Mouse (Mus musculus) left cerebral cortex, postnatal 10 days (tissue): ENCODE measurements around the gene Rnf149. TPM values are rescaled to one million over a fixed set of nuclear protein-coding genes. Genes with fewer than 3 reads are reported as not detected.

Experiments
- DNase-seq, 2 experiments: peaks; one replicate each; pipeline ENCODE4 v3.0.0; 2021 to 2022; ENCODE audit warnings: low spot score in 2 of 2, mixed read lengths in 1 of 2; ENCODE audit errors: extremely low spot score in 1 of 2
- intact Hi-C: fragments of 180-260 bp; cut with DNase I; formaldehyde crosslinking; loops from one replicate; pipeline ENCODE4 v1.15.1; 2025
- total RNA-seq, 2 experiments: library from RNA; stranded (reverse); gene quantifications; 2 replicates each; pipeline ENCODE4 v1.2.3; 2021

Gene Rnf149
- total RNA-seq, 2 experiments from 2014 or later, result 21.4 to 25.9 TPM

DNA sequence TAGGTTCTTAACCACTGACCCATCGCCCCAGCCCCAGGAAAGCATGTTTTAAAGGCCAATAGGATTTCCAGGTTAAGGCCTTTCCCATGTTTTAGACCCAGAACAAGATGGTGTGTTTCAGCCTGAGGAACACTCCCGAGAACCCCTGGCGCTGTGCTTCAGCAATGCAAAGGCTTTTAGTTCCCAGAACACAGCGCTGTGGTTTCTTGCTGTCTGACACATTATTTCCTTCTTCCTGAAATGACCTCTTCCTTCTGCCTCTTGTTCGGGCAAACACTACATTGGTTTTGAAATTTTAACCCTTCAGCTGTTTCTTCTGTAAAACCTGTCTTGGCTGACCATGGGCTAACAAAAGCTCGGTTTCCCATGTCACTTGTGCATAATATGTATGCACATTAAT lies 1.9 kb upstream of the Rnf149 start:
- DNase-seq, result no peak
- intact Hi-C loops, result loop anchor here (10.0 kb wide), 1 partner anchor 76 kb away; the partner anchor contains the start of gene Creg2

DNA sequence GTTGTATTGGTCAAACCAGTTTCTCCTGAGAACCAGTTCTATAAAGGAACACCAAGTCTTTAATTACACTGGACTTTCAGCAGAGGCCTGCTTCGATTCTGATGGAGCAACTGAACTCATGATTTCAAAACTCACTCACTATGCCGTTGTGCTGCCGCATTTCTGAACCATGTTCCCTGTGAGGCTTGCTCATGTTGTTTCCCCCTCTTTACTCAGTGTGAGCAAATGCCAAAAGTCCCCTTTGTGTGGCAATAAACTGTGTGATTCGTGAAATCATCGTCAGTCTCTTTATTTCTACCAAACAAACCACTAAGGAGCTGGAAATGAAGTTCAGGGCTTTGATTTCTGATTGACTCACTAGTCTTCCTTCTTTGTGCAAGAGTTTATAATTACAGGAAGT lies 1.2 kb upstream of the Rnf149 start:
- DNase-seq, result no peak
- intact Hi-C loops, result loop anchor here (10.0 kb wide), 1 partner anchor 76 kb away; the partner anchor contains the start of gene Creg2

DNA sequence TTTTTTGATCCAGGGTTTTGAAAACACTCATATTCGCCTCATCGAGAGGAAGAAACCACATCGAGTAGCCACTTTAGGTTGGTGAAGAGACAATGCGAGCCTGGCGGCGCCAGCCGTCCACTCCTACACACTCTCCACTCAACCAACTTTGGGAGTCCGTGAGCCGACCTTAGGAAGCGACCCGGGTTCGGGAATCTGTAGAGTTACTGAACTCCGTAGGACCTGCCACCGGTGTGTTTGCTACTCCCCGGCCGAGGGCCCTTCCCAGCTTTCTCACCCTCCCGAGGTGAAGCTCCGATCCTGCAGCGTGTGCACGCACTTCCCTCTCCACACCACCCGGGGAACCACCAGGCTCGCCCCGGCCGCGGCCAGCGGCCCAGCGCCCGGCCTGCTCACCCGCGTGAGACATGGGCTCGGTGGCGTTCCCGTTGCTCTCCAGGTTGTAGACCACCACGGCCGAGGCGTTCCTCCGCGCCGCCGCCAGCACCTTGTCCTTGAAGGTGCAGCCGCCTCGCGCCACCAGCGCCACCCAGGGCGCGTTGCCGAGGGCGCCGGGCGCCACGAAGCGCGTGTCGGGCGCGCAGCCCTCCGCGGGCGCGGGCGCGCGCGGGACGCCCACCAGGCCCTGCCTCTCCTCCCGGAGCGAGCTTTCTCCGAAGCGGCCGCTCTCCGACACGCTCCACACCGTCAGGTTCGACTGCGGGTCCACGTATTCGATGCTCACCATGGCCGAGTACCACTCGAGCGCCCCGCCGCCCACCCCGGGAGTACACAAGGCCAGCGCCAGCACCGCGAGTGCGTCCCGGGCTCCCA lies 568 bp downstream of the Rnf149 start:
- intact Hi-C loops, result loop anchor here (10.0 kb wide), 1 partner anchor 78 kb away; the partner anchor contains the start of gene Creg2
- peak in 1 of 2 experiments; percentile 75 for DNase-seq

- intact Hi-C loops, result loop anchor here (10.0 kb wide), 1 partner anchor 79 kb away; the partner anchor contains the start of gene Creg2
- no peak for DNase-seq
Observed at GRCm38 (mm10) chr1:39575778-39576375, 1.3 kb downstream of the Rnf149 start.

- no peak for DNase-seq
- intact Hi-C loops, result loop anchor here (10.0 kb wide), 1 partner anchor 81 kb away; the partner anchor contains the start of gene Creg2
Observed at GRCm38 (mm10) chr1:39573890-39574289, 3.3 kb downstream of the Rnf149 start.

- DNase-seq, result no peak
- intact Hi-C loops, result loop anchor here (10.0 kb wide), 1 partner anchor 83 kb away; the partner anchor contains the start of gene Creg2
Observed at GRCm38 (mm10) chr1:39571653-39572052, 5.6 kb downstream of the Rnf149 start.

- DNase-seq, result no peak
- intact Hi-C loops, result no loop called here
Observed at GRCm38 (mm10) chr1:39568079-39568478, 9.1 kb downstream of the Rnf149 start.

GRCm38 (mm10) chr1:39564603-39565002 lies 12.6 kb downstream of the Rnf149 start:
- no peak for DNase-seq
- intact Hi-C loops, result no loop called here

GRCm38 (mm10) chr1:39563161-39563560 lies 14.0 kb downstream of the Rnf149 start:
- no peak for DNase-seq

GRCm38 (mm10) chr1:39561920-39562319 lies 15.3 kb downstream of the Rnf149 start:
- no peak for DNase-seq
- intact Hi-C loops, result no loop called here

More at GRCm38 (mm10) chr1:39563161-39563560, 14.0 kb downstream of the Rnf149 start:
- intact Hi-C loops, result no loop called here

DNA sequence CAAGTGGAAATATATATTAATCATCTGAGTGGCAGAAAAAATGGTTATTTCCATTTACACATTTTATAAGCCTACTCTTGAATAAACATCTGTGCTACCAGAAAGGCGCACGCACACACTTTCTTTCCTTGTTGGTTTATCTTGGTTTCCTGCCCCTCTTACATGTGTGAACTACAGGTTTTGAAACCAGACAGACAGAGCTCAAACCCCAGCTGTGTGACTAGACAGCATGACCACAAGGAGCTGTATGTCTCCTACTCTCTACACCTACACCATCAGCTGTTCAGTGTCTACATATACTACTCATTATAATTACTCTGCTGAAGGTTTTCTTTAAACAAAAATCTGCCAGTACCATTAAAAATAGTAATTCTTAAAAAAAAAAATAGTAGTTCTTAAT lies 18.2 kb downstream of the Rnf149 start:
- DNase-seq, result no peak
- intact Hi-C loops, result no loop called here

DNA sequence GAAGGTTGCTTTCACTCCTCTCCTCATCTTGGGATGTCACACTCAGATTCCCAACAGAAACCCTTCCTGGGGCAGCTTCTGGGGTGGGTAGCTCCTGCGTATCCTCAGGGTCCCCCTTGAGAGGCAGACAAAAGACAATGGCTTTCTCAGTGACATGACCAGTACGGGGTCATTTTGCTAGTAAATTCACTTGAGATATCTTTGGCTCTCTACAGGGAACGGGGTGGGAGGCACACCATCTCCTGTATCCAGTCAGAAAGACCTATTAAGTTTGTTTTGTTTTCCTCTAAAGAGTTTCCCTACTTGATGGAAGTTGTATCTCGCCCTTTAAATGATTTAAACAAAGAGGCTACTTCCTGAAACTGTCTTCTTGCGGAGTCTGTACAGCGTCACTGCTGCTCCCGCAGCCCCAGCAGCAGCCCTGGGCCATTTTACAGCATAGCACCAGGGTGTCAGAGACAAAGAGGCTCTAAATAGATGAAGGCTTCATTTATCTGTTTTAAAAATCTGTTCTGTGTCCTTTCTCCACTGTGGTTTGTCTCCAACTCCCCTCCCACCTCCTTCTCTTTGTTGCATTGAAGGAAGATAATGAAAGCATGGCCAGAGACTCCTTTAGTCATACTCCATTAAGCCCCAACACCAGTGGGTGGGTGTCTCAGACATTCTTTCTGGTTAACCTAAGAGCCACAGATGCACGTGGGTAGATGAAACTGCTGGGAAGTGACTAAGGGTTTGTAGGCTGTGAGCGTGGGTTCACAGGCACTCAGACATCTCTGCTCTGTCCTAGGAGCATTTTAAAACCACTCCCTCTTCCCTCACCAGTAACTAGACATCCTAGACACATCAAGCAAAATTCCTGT lies 21.4 kb downstream of the Rnf149 start:
- intact Hi-C loops, result no loop called here
- DNase-seq, result no peak

- intact Hi-C loops, result no loop called here
- peak in 1 of 2 experiments; percentile 60 for DNase-seq
Observed at GRCm38 (mm10) chr1:39549831-39550230, 27.4 kb downstream of the Rnf149 start.

- DNase-seq, result no peak
- intact Hi-C loops, result no loop called here
Observed at GRCm38 (mm10) chr1:39547238-39547637, 30.0 kb downstream of the Rnf149 start.

GRCm38 (mm10) chr1:39546160-39546866 lies 30.9 kb downstream of the Rnf149 start:
- DNase-seq, result no peak
- intact Hi-C loops, result no loop called here

DNA sequence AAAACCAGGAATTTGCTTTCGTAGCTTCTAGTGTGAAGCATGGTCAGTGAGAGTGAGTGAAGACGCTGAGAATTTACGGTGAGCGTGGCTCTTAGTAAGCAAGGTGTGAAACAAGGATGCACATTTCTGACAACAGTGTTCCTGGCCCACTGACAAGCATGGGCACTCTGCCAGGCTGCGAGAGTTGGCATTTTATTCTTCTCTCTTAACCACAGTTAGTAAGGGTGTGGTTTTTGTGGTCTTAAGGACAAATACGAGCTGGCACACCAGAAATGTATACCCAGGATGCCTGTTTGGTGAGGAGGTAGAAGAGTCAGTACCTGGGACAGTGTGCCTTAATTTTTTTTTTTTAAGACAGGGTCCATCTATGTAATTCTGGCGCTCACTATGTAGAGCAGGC lies 31.6 kb downstream of the Rnf149 start:
- DNase-seq, result peak in 1 of 2 experiments; percentile 39
- intact Hi-C loops, result no loop called here

DNA sequence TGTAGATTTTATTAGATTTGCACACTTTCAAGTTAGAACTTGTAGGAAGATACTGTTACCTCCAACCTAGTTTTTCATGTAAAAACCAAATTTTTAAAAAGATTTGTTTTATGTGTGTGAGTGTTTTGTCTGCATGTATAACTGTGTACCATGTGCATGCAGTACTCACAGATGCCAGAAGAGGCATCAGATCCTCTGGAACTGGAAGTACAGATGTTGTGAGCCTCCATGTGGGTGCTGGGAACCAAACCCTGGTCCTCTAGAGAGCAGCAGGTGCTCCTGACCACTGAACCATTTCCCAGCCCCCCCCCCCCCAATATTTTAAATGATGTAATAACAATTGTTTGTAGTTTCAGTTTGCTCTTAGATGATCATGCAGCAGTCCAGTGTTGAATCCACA lies 36.6 kb downstream of the Rnf149 start:
- DNase-seq, result no peak
- intact Hi-C loops, result no loop called here

- DNase-seq, result no peak
- intact Hi-C loops, result loop anchor here (10.0 kb wide), 1 partner anchor 643 kb away; the partner anchor contains the start of gene Chst10
Observed at GRCm38 (mm10) chr1:39537631-39538380, 39.4 kb downstream of the Rnf149 start.
